Mouse (Mus musculus): Measurements from ENCODE around the gene Ankub1. TPM values are rescaled to one million over a fixed set of nuclear protein-coding genes. Genes with fewer than 3 reads are reported as not detected.

Ankub1 gene
- polyA plus RNA-seq, 1 experiment from 2014 or later, result 0.19 TPM

- no peak overlapping the region for H3K27ac ChIP-seq (ENCODE audit: low read length)
- no peaks in the 10 kb centered on the region for H3K36me3 ChIP-seq (ENCODE audit: control insufficient read depth, insufficient read depth, low read length)
- no peaks in the 10 kb centered on the region for H3K9me3 ChIP-seq (ENCODE audit: control insufficient read depth, low read length)
- no peak for ATAC-seq (ENCODE audit: low read depth)
- H3K4me1 ChIP-seq (replicated peaks; ENCODE audit: control insufficient read depth, insufficient read depth, low read length), result no peaks in the 10 kb centered on the region
- no peak overlapping the region for H3K9ac ChIP-seq (ENCODE audit: low read length)
- no peak overlapping the region for H3K4me3 ChIP-seq (ENCODE audit: low read length)
- 92% methylated on average over 4 of the region's 4 CpGs for WGBS
- no peak overlapping the region for H3K4me2 ChIP-seq (ENCODE audit: low read depth, low read length)
- no peaks in the 10 kb centered on the region for H3K27me3 ChIP-seq (ENCODE audit: control insufficient read depth, insufficient read depth, low read depth, low read length)
Measured at GRCm38 (mm10) chr3:57615652-57616051, 76.9 kb downstream of the Ankub1 start.

- no peaks in the 10 kb centered on the region for H3K4me1 ChIP-seq (replicated peaks; ENCODE audit: control insufficient read depth, insufficient read depth, low read length)
- no peak overlapping the region for H3K27ac ChIP-seq (ENCODE audit: low read length)
- no peaks in the 10 kb centered on the region for H3K27me3 ChIP-seq (ENCODE audit: control insufficient read depth, insufficient read depth, low read depth, low read length)
- no peaks in the 10 kb centered on the region for H3K9me3 ChIP-seq (ENCODE audit: control insufficient read depth, low read length)
- no peak overlapping the region for H3K9ac ChIP-seq (ENCODE audit: low read length)
- no peak for ATAC-seq (ENCODE audit: low read depth)
- H3K4me2 ChIP-seq (ENCODE audit: low read depth, low read length), result no peak overlapping the region
- H3K4me3 ChIP-seq (ENCODE audit: low read length), result no peak overlapping the region
- H3K36me3 ChIP-seq (ENCODE audit: control insufficient read depth, insufficient read depth, low read length), result no peaks in the 10 kb centered on the region
- 68% methylated on average over 3 of the region's 3 CpGs for WGBS
Measured at GRCm38 (mm10) chr3:57612430-57612997, 80.1 kb downstream of the Ankub1 start.

- ATAC-seq (ENCODE audit: low read depth), result no peak
- no peak overlapping the region for H3K4me2 ChIP-seq (ENCODE audit: low read depth, low read length)
- no peak overlapping the region for H3K27ac ChIP-seq (ENCODE audit: low read length)
- no peaks in the 10 kb centered on the region for H3K9me3 ChIP-seq (ENCODE audit: control insufficient read depth, low read length)
- no peak overlapping the region for H3K4me3 ChIP-seq (ENCODE audit: low read length)
- H3K36me3 ChIP-seq (ENCODE audit: control insufficient read depth, insufficient read depth, low read length), result no peaks in the 10 kb centered on the region
- H3K27me3 ChIP-seq (ENCODE audit: control insufficient read depth, insufficient read depth, low read depth, low read length), result no peaks in the 10 kb centered on the region
- 47% methylated on average over 7 of the region's 7 CpGs for WGBS
- H3K4me1 ChIP-seq (replicated peaks; ENCODE audit: control insufficient read depth, insufficient read depth, low read length), result no peaks in the 10 kb centered on the region
- no peak overlapping the region for H3K9ac ChIP-seq (ENCODE audit: low read length)
Measured at GRCm38 (mm10) chr3:57611776-57612175, 80.8 kb downstream of the Ankub1 start.

Small RNAs within 50 kb of the gene (microRNA-seq; reads per million reads assigned to microRNA genes)
- gene Mir6377, result not detected

Other genes with a start within 250 kb of the Ankub1 start
- 27.5 and 29.9 TPM in 2 replicates for gene Wwtr1, start 116.9 kb downstream of the Ankub1 start, polyA plus RNA-seq (2015; fragmentation: Nextera tagmentation; extraction: Ambion mirVana)
- 91.1 and 96.8 TPM in 2 replicates for gene Commd2, start 41.1 kb downstream of the Ankub1 start, polyA plus RNA-seq (2015; fragmentation: Nextera tagmentation; extraction: Ambion mirVana)
- 98.8 and 111 TPM in 2 replicates for gene Rnf13, start 43.3 kb upstream of the Ankub1 start, polyA plus RNA-seq (2015; fragmentation: Nextera tagmentation; extraction: Ambion mirVana)
- gene Pfn2, start 155.3 kb upstream of the Ankub1 start, polyA plus RNA-seq (2015; fragmentation: Nextera tagmentation; extraction: Ambion mirVana), result 65.1 and 71.3 TPM in 2 replicates

Measured in lung, embryonic 16.5 days (tissue).